Mouse (Mus musculus) MEL (cell line): ENCODE measurements around the gene Sorbs1.

ENCODE experiments used
- CTCF ChIP-seq, 3 experiments: IDR thresholded peaks in 2 of 3; conservative IDR thresholded peaks in 1 of 3; 2 replicates each; pipeline ENCODE4 v1.5.1; 2011 to 2012; ENCODE audit warnings: low read length in 3 of 3, low read depth in 2 of 3, mild to moderate bottlenecking in 2 of 3, improper control_type of control experiment in 1 of 3, inconsistent platforms in 1 of 3, mixed read lengths in 1 of 3, moderate library complexity in 1 of 3; ENCODE audit not compliant: control insufficient read depth in 1 of 3, insufficient read depth in 1 of 3, poor library complexity in 1 of 3, severe bottlenecking in 1 of 3
- MAX ChIP-seq: IDR thresholded peaks from 2 replicates; pipeline ENCODE4 v1.6.1; 2011; ENCODE audit warnings: low read length, improper control_type of control experiment

DNA sequence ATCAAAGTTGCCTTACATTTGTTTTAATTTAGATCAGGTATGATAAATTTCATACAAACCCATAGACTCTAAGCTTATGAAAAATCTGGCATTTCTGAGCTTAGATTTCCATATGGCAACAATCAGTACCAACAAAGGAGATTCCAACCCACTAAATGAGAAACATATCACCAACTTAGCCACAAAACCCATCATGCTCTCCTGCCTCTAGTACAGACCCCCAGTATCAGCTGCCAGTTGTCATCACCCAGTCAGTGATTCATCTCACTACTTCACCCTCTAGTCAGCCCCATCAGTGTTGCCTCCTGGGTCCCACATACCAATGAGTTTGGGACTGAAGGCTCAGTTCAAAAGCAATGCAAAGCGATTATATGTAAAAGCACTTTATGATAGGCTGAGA lies 254.1 kb downstream of the Sorbs1 start:
- TF ChIP-seq CTCF (IDR thresholded peaks at IDR 0.05 in 2 of 3, conservative IDR thresholded peaks at IDR 0.05 in 1 of 3; ENCODE audit: control insufficient read depth in 1 of 3, insufficient read depth in 1 of 3, low read depth in 2 of 3, low read length in 3 of 3, poor library complexity in 1 of 3, severe bottlenecking in 1 of 3) (no peak), MAX (no peak)
